Mouse (Mus musculus) spleen, adult 10 weeks (tissue): ENCODE results near the gene Hnrnpul1. TPM values are rescaled to one million over a fixed set of nuclear protein-coding genes. Genes with fewer than 3 reads are reported as not detected.

ENCODE experiments used
- polyA plus RNA-seq: library from polyadenylated mRNA; stranded (reverse); fragments of 350-450 nt; fragmentation: Illumina TruSeq; extraction: RNeasy Lipid Tissue Mini Kit (QIAGEN cat#74804); gene quantifications from one replicate; pipeline ENCODE4 v1.2.3, GENCODE M21; 2015; ENCODE audit warnings: low replicate concordance; ENCODE audit not compliant: insufficient read depth

Hnrnpul1 gene
- polyA plus RNA-seq = 94.5 TPM

GRCm38 (mm10) chr7:25754738-25755467 lies at the start of gene Hnrnpul1:
Hnrnpul1 (minus strand) TSS chr7:25754757.

DNA sequence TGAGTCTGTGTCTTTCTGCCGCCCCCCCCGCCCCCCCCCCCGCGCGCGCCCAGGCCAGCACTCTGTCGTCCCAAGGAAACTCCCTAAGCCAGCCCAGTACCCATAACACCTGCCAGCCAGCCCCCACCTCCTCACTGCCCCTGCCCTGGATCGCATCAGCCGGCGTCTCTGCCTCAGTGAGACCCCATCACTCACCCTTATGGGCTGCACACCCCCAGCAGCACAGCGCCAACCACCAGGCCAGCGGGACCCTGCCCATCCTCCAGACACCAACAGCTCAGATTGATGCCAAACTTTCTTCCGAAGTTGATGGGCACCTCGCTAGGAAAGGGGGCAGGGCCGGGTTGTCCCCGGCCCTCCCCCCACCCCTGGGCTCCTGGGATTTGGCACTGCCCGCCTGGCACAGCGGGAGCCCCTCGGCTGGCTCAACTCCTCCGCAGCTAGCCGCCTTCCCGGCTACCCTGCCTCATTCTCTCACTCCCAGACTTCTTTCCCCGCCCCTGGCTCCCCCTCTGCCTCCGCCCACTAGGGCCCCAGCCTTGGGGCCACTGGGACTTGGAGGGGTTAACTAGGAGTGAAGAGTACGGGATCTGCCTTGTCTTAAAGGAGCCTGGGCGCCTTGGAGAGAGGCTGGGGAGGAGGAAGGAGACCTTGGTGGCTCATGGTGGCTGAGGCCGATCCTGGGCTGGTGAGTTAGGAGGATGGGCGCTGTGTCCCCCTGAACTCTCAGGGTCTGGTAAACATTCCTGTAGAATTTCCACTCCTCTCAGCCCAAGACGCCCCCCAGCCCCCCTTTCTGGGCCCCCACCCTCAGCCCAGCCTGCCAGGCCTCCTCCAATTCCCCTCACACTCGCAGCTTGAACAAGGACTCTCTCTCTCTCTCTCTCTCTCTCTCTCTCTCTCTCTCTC lies 33.9 kb upstream of the Hnrnpul1 start, which contains the start of gene Axl:
Gene Axl, minus strand, starts transcription at position 486 of the 909 bp plus-strand sequence.

DNA sequence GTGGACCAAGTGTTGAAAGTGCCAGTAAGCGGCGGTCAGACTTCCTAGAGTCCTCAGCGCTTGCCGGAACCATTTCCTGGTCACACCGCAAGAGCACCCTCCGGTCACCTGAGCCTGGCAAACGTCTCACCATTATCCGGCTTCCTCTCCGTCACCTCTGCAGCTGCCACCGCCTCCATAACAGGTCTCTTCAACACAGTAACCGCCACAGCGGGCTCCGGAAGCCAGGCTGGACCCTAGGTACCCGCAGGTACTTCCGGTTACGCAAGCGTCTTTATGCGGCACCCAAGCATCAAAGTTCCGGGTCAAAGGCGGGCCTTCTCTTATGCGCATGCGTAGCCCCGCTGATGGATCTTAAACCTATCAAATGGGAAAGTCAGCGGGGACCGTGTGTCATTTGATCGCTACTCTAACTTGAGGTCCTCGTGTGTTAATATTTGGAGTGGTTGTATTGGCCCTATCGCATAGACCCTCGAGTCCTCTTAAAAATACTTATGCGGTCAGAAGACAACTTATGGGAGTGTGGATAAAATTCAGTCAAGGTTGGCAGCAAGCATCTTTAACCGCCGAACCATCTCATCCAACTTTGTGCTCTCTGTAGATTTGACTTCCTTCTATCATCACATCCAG lies 35.7 kb downstream of the Hnrnpul1 start, which contains the start of gene Ccdc97:
Gene Ccdc97, minus strand, starts transcription at position 301 of the 630 bp plus-strand sequence.

GRCm38 (mm10) chr7:25686680-25687531 lies 67.7 kb downstream of the Hnrnpul1 start, which contains the start of gene Tgfb1:
Tgfb1 (plus strand) TSS chr7:25687002.

DNA sequence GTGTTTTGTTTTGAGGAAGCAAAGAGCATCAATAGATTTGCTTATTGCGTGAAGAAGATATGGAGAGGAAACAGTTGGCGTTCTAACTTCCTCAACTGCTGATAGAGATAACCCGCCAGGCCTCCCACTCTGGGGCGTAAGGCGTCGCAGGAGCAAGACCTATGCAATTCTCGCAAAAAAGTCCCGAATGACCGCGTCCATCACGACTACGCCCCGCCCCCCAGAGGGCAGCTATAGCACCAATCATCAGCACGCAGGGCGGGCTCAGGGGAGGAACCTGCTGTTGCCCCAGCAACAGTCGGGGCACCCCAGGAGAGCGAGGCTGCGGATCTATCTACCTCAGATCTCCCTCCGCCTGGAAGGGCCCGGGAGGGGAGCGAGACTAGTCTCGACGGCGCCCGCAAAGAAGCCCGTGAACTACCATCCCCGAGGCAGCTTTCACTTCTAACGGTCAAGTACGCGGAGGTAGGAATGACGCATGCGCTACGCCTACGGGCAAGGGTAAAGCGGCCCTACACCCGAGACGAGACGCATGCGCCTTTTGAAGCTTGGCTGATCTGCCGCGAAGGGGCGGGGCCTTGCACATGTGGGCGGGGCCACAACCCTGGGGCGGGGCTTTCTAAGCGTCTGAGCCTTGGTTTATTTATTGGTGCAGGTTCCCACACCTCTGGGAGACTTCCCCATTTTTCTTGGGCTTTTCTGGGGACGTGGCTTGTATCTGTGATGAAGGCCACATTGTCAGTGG lies 73.9 kb downstream of the Hnrnpul1 start, which contains the start of gene B9d2:
Gene B9d2, plus strand, starts transcription at position 267 of the 745 bp plus-strand sequence.

DNA sequence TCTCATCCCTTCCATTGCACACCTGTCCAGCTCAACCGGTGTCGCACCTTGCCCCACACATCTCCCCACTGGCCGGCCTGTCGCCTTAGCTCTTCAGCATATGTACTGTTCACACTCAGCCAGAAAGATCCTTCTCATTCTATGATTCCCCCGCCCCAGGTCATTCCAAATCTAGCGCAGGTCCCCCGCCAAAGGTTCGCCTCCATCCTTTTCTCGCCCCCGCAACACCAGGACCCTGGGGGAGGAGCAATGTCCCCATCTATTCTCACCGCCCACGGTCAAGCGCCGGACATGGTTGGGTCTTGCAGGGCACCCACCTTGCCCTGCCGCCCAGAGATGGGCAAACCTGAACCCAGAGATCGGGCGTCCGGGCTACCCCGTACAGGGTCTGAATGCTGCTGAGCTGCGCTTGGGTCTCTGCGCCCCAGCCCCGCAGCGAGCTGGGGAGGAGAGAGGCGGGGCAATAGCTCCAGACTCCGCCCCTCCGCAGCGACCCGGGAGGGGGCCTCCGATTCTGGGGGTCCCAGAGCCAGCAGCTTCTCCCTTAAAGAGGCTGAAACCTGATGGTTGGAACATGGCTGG lies 79.7 kb downstream of the Hnrnpul1 start, which contains the start of gene Tmem91:
Gene Tmem91, minus strand, starts transcription at position 448 of the 582 bp plus-strand sequence.

Other genes with a start within 250 kb of the Hnrnpul1 start
- 2.8 TPM for gene Ceacam2, start 214.9 kb downstream of the Hnrnpul1 start, polyA plus RNA-seq
- not detected for gene Erich4, start 138.9 kb downstream of the Hnrnpul1 start, polyA plus RNA-seq
- 121 TPM for gene Dmac2, start 135.3 kb downstream of the Hnrnpul1 start, polyA plus RNA-seq
- 4.2 TPM for gene B3gnt8, start 128.1 kb downstream of the Hnrnpul1 start, polyA plus RNA-seq
- gene Bckdha, start 95.8 kb downstream of the Hnrnpul1 start, polyA plus RNA-seq = 4.6 TPM
- 15.9 TPM for gene Exosc5, start 95.6 kb downstream of the Hnrnpul1 start, polyA plus RNA-seq
- 0.47 TPM for gene Tmem91, start 79.6 kb downstream of the Hnrnpul1 start, polyA plus RNA-seq
- gene B9d2, start 74.0 kb downstream of the Hnrnpul1 start, polyA plus RNA-seq = 9.7 TPM
- gene Tgfb1, start 67.8 kb downstream of the Hnrnpul1 start, polyA plus RNA-seq = 91.7 TPM
- gene Ccdc97, start 35.7 kb downstream of the Hnrnpul1 start, polyA plus RNA-seq = 33.3 TPM
- 106 TPM for gene Axl, start 33.9 kb upstream of the Hnrnpul1 start, polyA plus RNA-seq
- gene Cyp2s1, start 62.2 kb upstream of the Hnrnpul1 start, polyA plus RNA-seq = 2.3 TPM
- gene Cyp2b10, start 142.9 kb upstream of the Hnrnpul1 start, polyA plus RNA-seq = 0.15 TPM